Mouse (Mus musculus): ENCODE measurements around the gene Wbp2nl.

DNA sequence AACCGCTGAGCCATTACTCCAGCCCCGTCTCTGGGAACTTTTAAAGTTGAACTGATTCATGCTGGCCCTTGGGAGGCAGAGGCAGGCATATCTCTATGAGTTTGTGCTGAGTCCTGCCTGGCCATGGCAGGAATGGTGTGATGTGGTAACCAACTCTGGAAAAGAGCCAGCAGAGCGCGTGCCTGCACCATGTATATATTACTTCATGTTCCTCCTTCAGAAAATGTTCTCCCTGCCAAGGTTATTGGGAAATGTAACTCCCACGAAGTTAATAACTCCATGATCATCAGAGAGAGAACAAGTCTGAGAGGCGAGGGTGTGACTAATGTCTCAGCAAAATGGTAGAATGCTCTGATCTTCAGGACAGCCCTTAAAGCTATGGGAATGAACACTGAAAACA, 19.1 kb downstream of the Wbp2nl start:
- TF ChIP-seq CTCF (IDR thresholded peaks at IDR 0.05; ENCODE audit: low read depth) (no peak), EP300 (IDR thresholded peaks at IDR 0.05; ENCODE audit: low read depth) (no peak)

Measured in liver, postnatal 0 days (tissue).